Mouse (Mus musculus) brain, embryonic 14.5 days (tissue): Measurements from ENCODE around the gene Rhobtb1. TPM values are rescaled to one million over a fixed set of nuclear protein-coding genes. Genes with fewer than 3 reads are reported as not detected.

Experiments used
- DNase-seq: peaks from one replicate; pipeline ENCODE4 v3.0.0-alpha.2; 2011; ENCODE audit warnings: low read depth
- CTCF ChIP-seq: fragments of 200-500 bp; IDR thresholded peaks from 2 replicates; pipeline ENCODE4 v1.5.1; 2012; ENCODE audit warnings: inconsistent platforms, mild to moderate bottlenecking, moderate library complexity, borderline replicate concordance; ENCODE audit not compliant: insufficient read depth, insufficient read length; ENCODE audit errors: extremely low read depth
- POLR2A ChIP-seq: fragments of 200-500 bp; IDR thresholded peaks from 2 replicates; pipeline ENCODE4 v1.6.1; 2012; ENCODE audit warnings: mild to moderate bottlenecking, inconsistent platforms, borderline replicate concordance; ENCODE audit not compliant: poor library complexity, insufficient read depth, insufficient read length, severe bottlenecking; ENCODE audit errors: extremely low read depth
- polyA plus RNA-seq: library from polyadenylated mRNA; depleted of rRNA; stranded (reverse); fragments of >200 nt; gene quantifications from 2 replicates; pipeline ENCODE4 v1.2.3, GENCODE M21; 2012

The Rhobtb1 gene
- polyA plus RNA-seq, 1 experiment = 11.7 TPM

- peak; percentile 91 for DNase-seq
- peak; percentile 95 for TF ChIP-seq CTCF
- no peak for TF ChIP-seq POLR2A
These were observed 169.7 kb downstream of the Rhobtb1 start for GRCm38 (mm10) chr10:69320667-69321518.

- TF ChIP-seq CTCF = no peak
- no peak for TF ChIP-seq POLR2A
- no peak for DNase-seq
These were observed 170.3 kb downstream of the Rhobtb1 start for GRCm38 (mm10) chr10:69321519-69322035.

- TF ChIP-seq CTCF = no peak
- no peak for TF ChIP-seq POLR2A
- DNase-seq = no peak
These were observed 172.8 kb downstream of the Rhobtb1 start for GRCm38 (mm10) chr10:69323986-69324385.

- no peak for DNase-seq
- TF ChIP-seq POLR2A (no peak), CTCF (no peak)
These were observed 173.6 kb downstream of the Rhobtb1 start for GRCm38 (mm10) chr10:69324816-69325215.

GRCm38 (mm10) chr10:69326433-69326832 is 175.2 kb downstream of the Rhobtb1 start:
- no peak for TF ChIP-seq POLR2A
- no peak for TF ChIP-seq CTCF
- peak; percentile 69 for DNase-seq

- DNase-seq = no peak
- no peak for TF ChIP-seq CTCF
- no peak for TF ChIP-seq POLR2A
These were observed 176.1 kb downstream of the Rhobtb1 start for GRCm38 (mm10) chr10:69327362-69327761.

GRCm38 (mm10) chr10:69328029-69328655 is 176.9 kb downstream of the Rhobtb1 start:
- TF ChIP-seq CTCF (no peak), POLR2A (no peak)
- DNase-seq = no peak

- peak; percentile 64 for DNase-seq
- no peak for TF ChIP-seq POLR2A
These were observed 177.4 kb downstream of the Rhobtb1 start for GRCm38 (mm10) chr10:69328656-69329046.

GRCm38 (mm10) chr10:69331231-69331630 is 180.0 kb downstream of the Rhobtb1 start:
- no peak for DNase-seq
- TF ChIP-seq CTCF (no peak), POLR2A (no peak)

- TF ChIP-seq POLR2A = no peak
- no peak for TF ChIP-seq CTCF
- no peak for DNase-seq
These were observed 182.0 kb downstream of the Rhobtb1 start for GRCm38 (mm10) chr10:69333212-69333611.

- peak; percentile 59 for DNase-seq
- TF ChIP-seq CTCF (no peak), POLR2A (no peak)
These were observed 183.3 kb downstream of the Rhobtb1 start for GRCm38 (mm10) chr10:69334271-69335194.

- TF ChIP-seq POLR2A = no peak
- TF ChIP-seq CTCF = no peak
- peak; percentile 47 for DNase-seq
These were observed 183.9 kb downstream of the Rhobtb1 start for GRCm38 (mm10) chr10:69335195-69335536.
